Mouse (Mus musculus) midbrain, embryonic 12.5 days (tissue): ENCODE measurements around the gene Vps26a. TPM values are rescaled to one million over a fixed set of nuclear protein-coding genes. Genes with fewer than 3 reads are reported as not detected.

Experiments used
- ATAC-seq: fragments of 200-750 bp; cut with Nextera tagmentation; 2 replicates; pipeline ENCODE4 v1.8.0; 2017; ENCODE audit warnings: low read depth, moderate TSS enrichment, moderate library complexity; ENCODE audit not compliant: low FRiP score
- H3K27ac ChIP-seq: fragments of 300-500 bp; sonication (generic); replicated peaks from 2 replicates; pipeline ENCODE4 v1.5.1; 2016; ENCODE audit warnings: mild to moderate bottlenecking
- H3K27me3 ChIP-seq: fragments of 300-500 bp; sonication (generic); 2 replicates; pipeline ENCODE4 v1.6.1; 2016; ENCODE audit warnings: mild to moderate bottlenecking
- H3K36me3 ChIP-seq: fragments of 300-500 bp; sonication (generic); 2 replicates; pipeline ENCODE4 v1.6.1; 2016
- H3K4me1 ChIP-seq: fragments of 300-500 bp; sonication (generic); 2 replicates; pipeline ENCODE4 v1.6.1; 2016
- H3K4me2 ChIP-seq: fragments of 300-500 bp; sonication (generic); replicated peaks from 2 replicates; pipeline ENCODE4 v1.6.1; 2016; ENCODE audit warnings: mild to moderate bottlenecking, moderate library complexity
- H3K4me3 ChIP-seq: fragments of 300-500 bp; sonication (generic); 2 replicates; pipeline ENCODE4 v1.5.1; 2016; ENCODE audit warnings: mild to moderate bottlenecking
- H3K9ac ChIP-seq: fragments of 300-500 bp; sonication (generic); replicated peaks from 2 replicates; pipeline ENCODE4 v1.6.1; 2016; ENCODE audit warnings: mild to moderate bottlenecking, moderate library complexity
- H3K9me3 ChIP-seq: fragments of 300-500 bp; sonication (generic); 2 replicates; pipeline ENCODE4 v1.6.1; 2016; ENCODE audit warnings: mild to moderate bottlenecking
- WGBS: fragments of 180-500 bp; shearing (Covaris S2); methylation state at CpG from one replicate; pipeline ENCODE4 v1.1.7; 2016; 5-methylcytosine and 5-hydroxymethylcytosine counted together
- polyA plus RNA-seq: library from polyadenylated mRNA; unstranded; fragments of >200 nt; fragmentation: Nextera tagmentation; extraction: Ambion mirVana; gene quantifications from 2 replicates; pipeline ENCODE4 v1.2.1, GENCODE M21; 2016

Vps26a gene
- polyA plus RNA-seq, 1 experiment from 2014 or later = 80.7 TPM

DNA sequence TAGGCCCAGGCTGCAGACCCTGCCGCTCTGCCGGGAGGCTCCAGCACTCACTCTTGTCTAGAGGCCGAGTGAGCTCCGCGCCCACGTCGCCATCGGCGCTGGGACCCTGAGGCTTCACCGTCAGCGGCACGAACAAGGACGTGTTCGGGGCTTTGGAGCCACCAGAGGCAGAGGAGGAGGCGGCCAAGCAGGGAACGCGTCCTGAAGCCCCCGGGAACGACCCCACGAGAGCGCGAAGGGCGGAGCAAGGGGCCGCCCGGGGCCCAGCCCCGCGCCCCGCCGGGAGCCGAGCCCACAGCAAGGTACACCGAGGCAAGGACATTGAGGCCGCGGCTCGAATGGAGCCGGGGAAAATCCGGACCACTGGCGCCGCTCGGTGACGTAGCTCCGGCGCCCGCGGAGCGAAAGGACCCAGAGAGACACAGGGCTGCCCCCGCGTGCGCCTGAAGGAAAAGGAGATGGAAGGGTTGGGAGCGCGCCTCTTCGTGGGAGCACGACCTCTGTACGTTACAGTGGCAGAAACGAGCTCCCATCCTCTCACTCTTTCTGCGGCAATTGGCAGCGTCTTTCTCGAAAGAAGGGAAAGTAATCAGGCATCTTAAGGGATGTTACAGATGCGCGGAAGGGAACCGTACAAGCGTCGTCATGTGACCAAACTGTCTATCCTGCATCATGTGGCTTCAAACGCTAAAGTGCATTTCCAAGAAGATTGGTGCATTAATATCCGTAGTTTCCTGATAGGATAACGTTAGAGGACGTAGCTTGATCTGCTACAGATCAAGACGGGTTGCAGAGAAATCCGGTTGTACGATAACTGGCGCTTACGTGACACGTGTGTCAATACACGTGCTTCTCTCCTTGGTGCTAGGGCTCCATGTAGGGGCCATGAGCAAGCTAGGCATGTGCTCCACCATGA is 37.0 kb downstream of the Vps26a start, which contains the start of the genes 4930507D05Rik and Supv3l1:
TSS of gene 4930507D05Rik (plus strand) at position 126 of the 916 bp plus-strand sequence.
TSS of gene Supv3l1 (minus strand) at position 375 of the 916 bp plus-strand sequence.
- Histone ChIP-seq H3K4me2 (peak within 1 kb of the TSS; percentile 78), H3K9ac (peak within 1 kb of the TSS; percentile 95), H3K4me1 (peaks cover 16% of the 10 kb centered on the region), H3K27me3 (no peaks in the 10 kb centered on the region), H3K4me3 (peak within 1 kb of the TSS; percentile 94), H3K9me3 (no peaks in the 10 kb centered on the region), H3K27ac (peak within 1 kb of the TSS; percentile 80), H3K36me3 (peaks cover 34% of the 10 kb centered on the region)
- ATAC-seq = peak; percentile 86
- under 1% methylated on average over 73 of the region's 73 CpGs for WGBS

DNA sequence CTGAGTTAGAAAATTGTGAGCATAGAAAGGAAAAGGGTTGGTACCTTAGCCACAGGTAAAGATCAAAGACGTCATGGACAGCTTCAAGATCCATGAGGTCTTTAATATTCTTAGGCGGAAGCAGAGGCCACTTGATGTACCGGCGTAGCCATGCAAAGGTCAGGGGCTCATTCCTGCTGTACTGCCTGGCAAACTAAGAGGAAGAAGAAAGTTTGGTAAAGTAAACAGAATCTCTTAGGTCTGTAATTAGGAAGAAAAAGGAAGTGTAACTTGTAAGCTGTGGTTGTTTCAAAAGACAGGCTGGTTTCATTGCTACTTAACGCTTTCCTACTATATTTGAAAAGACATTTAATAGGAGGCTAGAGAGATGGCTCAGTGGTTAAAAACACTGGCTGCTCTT is 56.2 kb downstream of the Vps26a start:
- H3K27ac ChIP-seq = no peak overlapping the region
- H3K9me3 ChIP-seq = no peaks in the 10 kb centered on the region
- H3K4me2 ChIP-seq = no peak overlapping the region
- peaks cover 74% of the 10 kb centered on the region for H3K36me3 ChIP-seq
- WGBS = 90% methylated on average over 5 of the region's 5 CpGs
- no peak for ATAC-seq
- H3K4me1 ChIP-seq = no peaks in the 10 kb centered on the region
- no peak overlapping the region for H3K9ac ChIP-seq
- no peaks in the 10 kb centered on the region for H3K27me3 ChIP-seq
- no peak overlapping the region for H3K4me3 ChIP-seq

DNA sequence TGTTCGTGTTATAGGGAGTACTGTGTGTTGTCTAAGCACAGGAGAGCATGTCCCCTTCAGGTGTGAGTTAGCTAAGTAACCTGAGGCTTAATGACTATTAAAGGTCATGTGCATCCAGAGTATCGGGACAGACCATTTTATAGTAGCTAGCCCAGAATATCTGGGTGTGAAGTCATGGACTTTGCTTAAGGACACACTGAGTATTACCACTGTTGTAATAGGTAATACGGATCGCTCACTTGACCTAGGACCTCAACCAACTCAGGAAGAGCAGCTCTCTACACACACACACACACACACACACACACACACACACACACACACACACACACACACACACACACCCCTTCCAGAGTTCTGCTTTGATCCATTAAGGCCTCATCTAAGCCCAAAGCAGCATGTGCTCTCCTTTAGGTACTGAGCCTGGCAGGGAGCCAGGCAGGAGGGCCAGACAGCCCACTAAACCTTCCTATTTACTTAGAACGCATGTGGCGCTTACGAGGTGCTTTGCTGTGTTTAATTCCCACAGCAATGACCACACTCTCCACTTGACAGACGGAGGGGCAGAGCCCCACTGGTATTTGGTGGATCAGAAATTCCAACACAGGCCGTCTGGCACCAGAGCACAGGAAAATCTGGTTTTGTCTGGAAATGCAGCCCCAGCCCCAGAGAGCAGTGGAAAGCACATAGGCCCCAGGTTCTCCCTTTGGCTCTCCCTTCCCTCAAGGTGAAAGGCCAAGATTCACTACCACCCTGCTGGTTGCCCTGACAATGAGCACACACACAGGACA is 61.3 kb downstream of the Vps26a start:
- H3K4me1 ChIP-seq = no peaks in the 10 kb centered on the region
- no peaks in the 10 kb centered on the region for H3K9me3 ChIP-seq
- H3K4me3 ChIP-seq = no peak overlapping the region
- no peak overlapping the region for H3K4me2 ChIP-seq
- H3K9ac ChIP-seq = no peak overlapping the region
- no peak for ATAC-seq
- WGBS = 52% methylated on average over 9 of the region's 9 CpGs
- 0 out of 2 replicates have a peak, but pooled peaks cover 3% of the 10 kb centered on the region for H3K27me3 ChIP-seq
- H3K36me3 ChIP-seq = peaks cover 25% of the 10 kb centered on the region
- H3K27ac ChIP-seq = no peak overlapping the region

DNA sequence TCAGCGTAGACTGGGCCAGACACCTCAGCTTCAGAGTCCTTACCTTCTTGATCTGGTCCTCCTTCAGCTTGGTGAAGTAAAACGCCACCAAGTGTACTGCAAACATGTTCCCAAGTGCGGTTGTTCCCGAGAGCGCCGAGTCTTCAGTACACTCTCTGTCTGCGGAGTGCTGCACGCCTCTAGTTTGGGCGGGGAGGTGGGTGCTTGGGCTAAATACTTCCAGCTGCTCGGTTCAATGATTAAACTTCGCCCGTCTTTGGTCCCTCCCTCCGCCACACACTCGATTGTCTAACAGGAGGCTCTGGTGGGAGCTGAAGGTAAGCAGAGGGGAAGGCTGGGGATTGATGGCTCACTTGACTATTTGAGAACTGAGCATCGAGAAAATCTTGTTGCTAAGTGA is 64.3 kb downstream of the Vps26a start, which contains the start of gene Hkdc1:
TSS of gene Hkdc1 (minus strand) at position 237 of the 400 bp plus-strand sequence.
- Histone ChIP-seq H3K4me1 (no peaks in the 10 kb centered on the region), H3K9me3 (no peaks in the 10 kb centered on the region), H3K36me3 (no peaks in the 10 kb centered on the region), H3K27ac (no peak within 1 kb of the TSS), H3K27me3 (0 out of 2 replicates have a peak, but pooled peaks cover 3% of the 10 kb centered on the region), H3K4me2 (no peak within 1 kb of the TSS), H3K4me3 (no peak within 1 kb of the TSS), H3K9ac (no peak within 1 kb of the TSS)
- ATAC-seq = no peak
- WGBS = 53% methylated on average over 15 of the region's 15 CpGs

DNA sequence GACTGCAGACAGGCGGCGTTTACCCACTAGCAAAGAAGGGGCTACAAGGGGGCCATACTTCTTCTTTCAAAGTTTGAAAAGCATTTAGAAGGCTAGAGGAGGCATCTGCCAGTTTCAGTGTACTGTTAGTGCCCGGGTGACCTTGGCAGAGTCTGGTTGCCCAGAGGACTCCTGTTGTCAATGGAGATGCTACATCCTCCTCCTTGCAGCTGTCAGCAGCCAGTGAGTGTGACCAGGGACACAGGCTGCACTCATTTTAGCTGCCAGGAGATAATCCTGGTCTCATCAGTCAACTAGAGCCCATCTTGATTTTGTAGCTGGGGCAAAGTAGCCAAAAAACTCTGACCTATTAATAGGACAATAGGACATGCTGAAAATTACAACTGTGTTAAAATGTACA is 65.5 kb downstream of the Vps26a start:
- Histone ChIP-seq H3K9ac (no peak overlapping the region), H3K27me3 (0 out of 2 replicates have a peak, but pooled peaks cover 3% of the 10 kb centered on the region), H3K4me1 (no peaks in the 10 kb centered on the region), H3K36me3 (no peaks in the 10 kb centered on the region), H3K9me3 (no peaks in the 10 kb centered on the region), H3K4me3 (no peak overlapping the region), H3K4me2 (no peak overlapping the region), H3K27ac (no peak overlapping the region)
- 87% methylated on average over 3 of the region's 3 CpGs for WGBS
- no peak for ATAC-seq

DNA sequence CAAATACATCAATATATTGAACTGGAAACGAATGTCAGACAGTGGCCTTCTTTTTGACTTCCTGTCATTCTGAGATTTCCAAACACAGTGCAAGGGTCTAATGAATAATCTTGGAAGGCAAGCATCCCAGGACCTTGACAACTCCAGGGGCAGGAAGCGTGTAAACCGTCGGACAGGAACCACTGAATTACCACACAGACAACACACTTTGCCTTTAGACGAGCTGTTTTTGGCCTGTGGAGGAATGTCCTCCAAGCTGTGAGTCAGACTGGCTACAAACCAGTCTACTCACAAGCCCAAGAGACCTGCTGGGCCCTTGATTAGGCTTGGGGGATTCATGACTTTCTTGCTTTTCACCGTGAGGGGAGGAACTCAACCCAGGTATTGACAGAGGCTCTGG is 66.2 kb downstream of the Vps26a start:
- Histone ChIP-seq H3K9ac (no peak overlapping the region), H3K4me2 (no peak overlapping the region), H3K4me3 (no peak overlapping the region), H3K9me3 (no peaks in the 10 kb centered on the region), H3K36me3 (no peaks in the 10 kb centered on the region), H3K4me1 (no peaks in the 10 kb centered on the region), H3K27me3 (0 out of 2 replicates have a peak, but pooled peaks cover 3% of the 10 kb centered on the region), H3K27ac (no peak overlapping the region)
- ATAC-seq = no peak
- WGBS = 75% methylated on average over 6 of the region's 6 CpGs

DNA sequence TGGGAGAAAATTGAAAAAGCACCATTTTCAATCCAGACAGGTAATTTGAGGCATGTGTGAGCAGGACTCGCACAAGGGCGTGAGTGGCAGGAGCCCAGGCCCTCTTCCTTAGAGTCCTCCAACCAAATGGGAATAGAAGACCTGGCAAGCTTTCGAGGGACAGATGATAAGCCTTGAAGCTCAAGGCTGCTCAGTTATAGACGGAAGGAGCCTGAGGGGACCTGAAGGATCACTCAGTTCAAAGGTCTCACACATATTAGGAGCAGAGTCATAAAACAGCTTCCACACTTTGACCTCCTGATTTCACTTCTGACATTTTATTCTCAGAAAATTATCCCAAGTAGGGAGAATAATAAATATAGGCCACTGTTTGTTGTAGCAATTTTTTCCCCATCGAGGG is 67.2 kb downstream of the Vps26a start:
- H3K9me3 ChIP-seq = no peaks in the 10 kb centered on the region
- H3K9ac ChIP-seq = no peak overlapping the region
- WGBS = 89% methylated on average over 5 of the region's 5 CpGs
- no peak overlapping the region for H3K4me3 ChIP-seq
- no peak overlapping the region for H3K4me2 ChIP-seq
- no peaks in the 10 kb centered on the region for H3K4me1 ChIP-seq
- H3K27me3 ChIP-seq = 0 out of 2 replicates have a peak, but pooled peaks cover 3% of the 10 kb centered on the region
- no peaks in the 10 kb centered on the region for H3K36me3 ChIP-seq
- no peak for ATAC-seq
- H3K27ac ChIP-seq = no peak overlapping the region

DNA sequence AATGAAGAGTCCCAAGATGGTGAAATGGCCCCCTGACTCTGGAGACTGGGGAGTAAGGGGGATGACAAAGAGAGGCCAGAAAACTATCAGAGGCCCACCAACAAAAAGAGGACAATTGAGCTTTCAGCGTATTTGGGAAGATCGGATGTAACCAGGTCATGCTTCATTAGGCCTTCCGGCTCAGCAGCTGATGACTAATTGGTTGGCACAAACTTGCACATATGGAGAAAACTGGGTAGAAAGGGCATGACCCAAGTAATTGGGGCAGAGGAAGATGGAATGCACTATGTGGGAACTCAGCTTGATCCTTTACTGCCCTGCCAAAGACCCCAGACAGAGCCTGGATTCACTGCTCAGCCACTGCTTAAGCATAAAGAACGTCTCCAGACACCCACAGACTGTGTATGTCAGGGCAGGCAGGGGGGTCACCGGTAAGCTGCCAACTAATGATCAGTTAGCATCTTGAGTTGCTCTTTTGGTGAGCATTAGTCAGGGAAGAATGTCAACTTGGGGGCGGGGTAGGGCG is 67.7 kb downstream of the Vps26a start:
- no peaks in the 10 kb centered on the region for H3K4me1 ChIP-seq
- ATAC-seq = no peak
- 66% methylated on average over 7 of the region's 7 CpGs for WGBS

DNA sequence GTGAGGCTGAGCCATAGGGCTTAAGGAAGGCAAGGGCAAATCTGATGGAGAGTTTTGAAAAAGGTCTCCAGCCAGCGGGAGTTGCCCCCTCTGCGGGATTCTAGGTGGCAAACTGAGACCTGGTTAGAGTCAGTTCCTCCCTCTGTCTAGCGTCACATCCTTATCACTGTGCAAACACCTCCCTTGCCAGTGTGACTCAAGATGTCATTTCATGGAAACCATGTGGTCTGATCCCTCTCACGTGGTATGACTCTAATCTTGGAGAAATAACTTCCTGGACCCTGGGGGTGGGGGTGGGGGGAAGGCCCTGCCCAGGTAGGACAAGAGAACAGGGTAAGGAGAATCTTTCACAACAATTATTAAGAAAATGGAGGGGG is 73.0 kb downstream of the Vps26a start:
- H3K27me3 ChIP-seq = peaks cover 8% of the 10 kb centered on the region; the same call in 1 of the 2 replicates
- H3K9ac ChIP-seq = no peak overlapping the region
- no peaks in the 10 kb centered on the region for H3K9me3 ChIP-seq
- no peak overlapping the region for H3K4me2 ChIP-seq
- WGBS = 37% methylated on average over 4 of the region's 4 CpGs
- no peaks in the 10 kb centered on the region for H3K4me1 ChIP-seq
- no peak overlapping the region for H3K27ac ChIP-seq
- no peak overlapping the region for H3K4me3 ChIP-seq
- ATAC-seq = no peak
- no peaks in the 10 kb centered on the region for H3K36me3 ChIP-seq

More for the DNA sequence above, 67.7 kb downstream of the Vps26a start:
- 0 out of 2 replicates have a peak, but pooled peaks cover 3% of the 10 kb centered on the region for H3K27me3 ChIP-seq
- no peak overlapping the region for H3K27ac ChIP-seq
- no peaks in the 10 kb centered on the region for H3K36me3 ChIP-seq
- no peaks in the 10 kb centered on the region for H3K9me3 ChIP-seq
- no peak overlapping the region for H3K9ac ChIP-seq
- no peak overlapping the region for H3K4me2 ChIP-seq
- H3K4me3 ChIP-seq = no peak overlapping the region

DNA sequence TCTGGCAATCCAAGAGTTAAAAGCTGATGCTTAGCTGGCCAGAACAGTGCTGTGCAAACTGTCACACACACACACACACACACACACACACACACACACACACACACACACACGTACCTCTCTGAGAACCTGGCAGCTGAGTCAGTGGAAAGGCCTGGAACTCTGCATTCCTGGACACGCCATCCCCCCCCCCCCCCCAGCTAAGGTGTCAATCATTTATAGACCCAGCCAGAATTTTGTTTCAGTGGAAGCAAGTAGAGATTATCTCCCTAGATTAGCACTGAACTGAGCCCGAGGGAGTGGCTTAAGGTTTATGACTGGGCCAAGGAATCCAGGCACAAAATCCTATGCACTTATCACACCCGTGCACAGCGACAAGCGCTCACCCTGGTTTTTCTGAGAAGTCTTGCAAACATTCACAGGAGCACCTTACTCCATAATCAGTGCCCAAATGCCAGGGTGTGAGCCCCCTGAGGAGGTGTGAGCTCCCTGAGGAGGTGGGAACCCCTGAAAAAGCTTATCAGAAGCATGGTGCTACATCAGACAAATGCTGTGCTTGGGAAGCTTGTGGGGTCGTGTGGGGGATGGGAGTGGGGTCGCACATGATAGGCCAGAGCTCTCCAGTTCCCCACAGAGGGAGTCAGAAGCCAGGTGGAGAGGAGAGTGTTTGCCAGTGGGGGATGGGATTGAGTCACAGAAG is 73.5 kb downstream of the Vps26a start:
- 37% methylated on average over 8 of the region's 8 CpGs for WGBS
- Histone ChIP-seq H3K9ac (no peak overlapping the region), H3K4me3 (no peak overlapping the region), H3K36me3 (no peaks in the 10 kb centered on the region), H3K9me3 (no peaks in the 10 kb centered on the region), H3K4me1 (no peaks in the 10 kb centered on the region), H3K27me3 (peaks cover 10% of the 10 kb centered on the region; the same call in 1 of the 2 replicates), H3K27ac (no peak overlapping the region), H3K4me2 (no peak overlapping the region)
- no peak for ATAC-seq
